Mouse (Mus musculus) heart, embryonic 11.5 days (tissue): Measurements from ENCODE around the gene Tead2. TPM values are rescaled to one million over a fixed set of nuclear protein-coding genes. Genes with fewer than 3 reads are reported as not detected.

Source experiments
- ATAC-seq: fragments of 200-750 bp; cut with Nextera tagmentation; replicated peaks from 2 replicates; pipeline ENCODE4 v1.8.0; 2017; ENCODE audit warnings: moderate library complexity; ENCODE audit not compliant: insufficient number of reproducible peaks, low FRiP score, low TSS enrichment
- H3K27ac ChIP-seq: fragments of 300-500 bp; sonication (generic); 2 replicates; pipeline ENCODE4 v1.5.1; 2014; ENCODE audit warnings: mild to moderate bottlenecking, low read depth, low read length
- H3K27me3 ChIP-seq: fragments of 300-500 bp; sonication (generic); 2 replicates; pipeline ENCODE4 v1.6.1; 2014; ENCODE audit warnings: mild to moderate bottlenecking, low read length, mixed read lengths; ENCODE audit not compliant: control insufficient read depth, insufficient read depth
- H3K36me3 ChIP-seq: fragments of 300-500 bp; sonication (generic); 2 replicates; pipeline ENCODE4 v1.6.1; 2014; ENCODE audit warnings: mild to moderate bottlenecking, low read length, moderate library complexity, mixed read lengths; ENCODE audit not compliant: control insufficient read depth, insufficient read depth
- H3K4me1 ChIP-seq: fragments of 300-500 bp; sonication (generic); 2 replicates; pipeline ENCODE4 v1.6.1; 2014; ENCODE audit warnings: low read length; ENCODE audit not compliant: control insufficient read depth, insufficient read depth
- H3K4me2 ChIP-seq: fragments of 300-500 bp; sonication (generic); 2 replicates; pipeline ENCODE4 v1.6.1; 2014; ENCODE audit warnings: mild to moderate bottlenecking, moderate library complexity
- H3K4me3 ChIP-seq: fragments of 300-500 bp; sonication (generic); 2 replicates; pipeline ENCODE4 v1.5.1; 2014; ENCODE audit warnings: low read depth, low read length
- H3K9ac ChIP-seq: fragments of 300-500 bp; sonication (generic); 2 replicates; pipeline ENCODE4 v1.6.1; 2014; ENCODE audit warnings: mild to moderate bottlenecking, low read depth, low read length, moderate library complexity
- H3K9me3 ChIP-seq: fragments of 300-500 bp; sonication (generic); replicated peaks from 2 replicates; pipeline ENCODE4 v1.6.1; 2016; ENCODE audit warnings: low read length; ENCODE audit not compliant: control insufficient read depth
- WGBS: fragments of 180-500 bp; shearing (Covaris S2); extraction: QIAGEN DNeasy Blood & Tissue Kit; methylation state at CpG from one replicate; pipeline ENCODE4 v1.1.7; 2014; ENCODE audit not compliant: insufficient replicate concordance; 5-methylcytosine and 5-hydroxymethylcytosine counted together
- polyA plus RNA-seq: library from polyadenylated mRNA; unstranded; fragments of >200 nt; fragmentation: Nextera tagmentation; extraction: Ambion mirVana; gene quantifications from 2 replicates; pipeline ENCODE4 v1.2.1, GENCODE M21; 2014

Tead2 gene
- polyA plus RNA-seq, 1 experiment from 2014 or later = 129 TPM

DNA sequence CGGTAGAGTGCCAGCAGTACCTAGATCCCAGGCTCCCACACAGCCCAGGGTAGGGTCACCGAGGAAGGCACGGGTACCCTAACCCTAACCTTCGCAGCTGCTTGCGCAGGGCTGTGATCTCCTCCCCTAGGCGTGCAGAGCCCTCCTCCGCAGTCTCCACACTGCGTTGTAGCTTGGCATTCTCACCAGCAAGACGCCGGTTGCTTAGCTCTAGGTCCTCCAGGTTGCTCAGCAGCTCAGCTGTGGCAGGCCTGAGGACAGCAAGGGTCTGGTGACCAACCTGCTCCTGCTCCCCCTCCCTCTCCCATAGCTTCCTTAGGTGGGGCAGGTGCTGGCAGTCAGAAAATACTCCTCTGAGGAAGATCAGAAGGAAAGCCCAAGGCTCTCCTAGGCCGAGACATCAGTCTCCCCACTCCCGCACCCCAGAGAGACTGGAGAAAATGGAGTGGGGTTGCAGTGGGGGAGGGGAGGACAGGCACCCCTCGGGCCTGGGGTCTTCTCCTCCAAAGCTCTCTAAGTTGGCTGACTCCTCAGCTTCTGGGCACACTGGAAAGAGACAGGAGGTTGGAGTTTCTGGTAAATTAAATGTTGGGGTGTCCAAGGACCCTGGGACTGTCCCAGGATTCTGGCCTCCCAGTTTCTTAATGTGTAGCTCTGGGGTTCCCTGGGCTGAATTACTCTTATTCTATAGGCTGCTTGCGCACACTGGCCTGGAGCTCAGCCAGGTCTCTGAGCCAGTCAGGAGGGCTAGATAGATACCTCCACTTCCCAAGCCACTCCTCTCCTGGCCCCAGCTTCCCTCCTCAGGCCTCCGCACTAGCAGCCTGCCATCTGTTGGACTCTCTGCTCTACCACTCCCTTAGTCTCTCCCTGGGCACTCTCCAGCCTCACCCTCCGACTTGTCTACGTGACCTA, 21.4 kb upstream of the Tead2 start:
- H3K4me3 ChIP-seq = no peak overlapping the region
- peaks cover 26% of the 10 kb centered on the region for H3K27me3 ChIP-seq
- no peak overlapping the region for H3K4me2 ChIP-seq
- ATAC-seq = no peak
- H3K9me3 ChIP-seq = no peaks in the 10 kb centered on the region
- 71% methylated on average over 17 of the region's 17 CpGs for WGBS
- no peak overlapping the region for H3K27ac ChIP-seq
- no peaks in the 10 kb centered on the region for H3K36me3 ChIP-seq
- H3K9ac ChIP-seq = no peak overlapping the region
- peaks cover 13% of the 10 kb centered on the region for H3K4me1 ChIP-seq

DNA sequence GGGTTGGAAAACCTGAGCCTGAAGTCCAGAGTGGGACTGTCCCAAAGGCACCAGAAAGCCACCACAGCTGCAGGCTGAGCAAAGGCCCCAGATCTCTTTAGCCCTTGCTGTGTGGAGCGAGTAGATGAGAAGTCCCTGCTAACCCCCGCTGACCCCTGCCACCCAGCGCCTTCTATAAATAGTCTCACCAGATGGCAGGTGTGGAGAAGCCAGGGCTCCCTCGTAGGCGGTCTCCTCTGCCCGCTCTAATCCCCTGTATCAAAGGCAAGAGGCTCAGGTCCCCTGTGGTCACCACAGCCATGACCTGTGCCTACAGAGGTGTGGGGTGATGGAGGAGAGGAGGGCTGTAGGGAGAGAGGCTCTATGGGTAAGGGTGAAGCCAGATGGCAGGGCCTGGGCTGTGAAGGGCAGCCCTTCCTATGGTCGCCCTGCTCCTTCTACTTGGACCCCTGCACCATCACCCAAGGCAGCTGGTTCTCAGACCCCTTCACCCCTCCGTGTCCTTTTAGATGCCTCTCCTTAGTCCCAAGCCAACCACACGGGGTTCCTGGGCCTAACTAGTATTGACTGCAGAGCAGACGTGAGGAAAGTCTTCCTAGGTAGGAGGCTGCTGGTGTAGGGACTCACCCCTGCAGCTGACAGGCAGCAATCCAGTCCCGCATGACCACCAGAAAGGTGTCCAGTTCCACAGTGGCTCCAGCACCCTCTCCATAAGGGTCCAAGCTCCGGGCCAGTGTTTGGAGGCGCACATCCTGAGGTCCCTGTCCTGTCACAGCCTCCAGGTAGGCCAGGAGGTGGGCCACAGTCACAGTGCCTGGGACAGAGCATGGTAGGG, 20.0 kb upstream of the Tead2 start:
- Histone ChIP-seq H3K9me3 (no peaks in the 10 kb centered on the region), H3K9ac (no peak overlapping the region), H3K27ac (no peak overlapping the region), H3K36me3 (no peaks in the 10 kb centered on the region), H3K4me1 (peaks cover 13% of the 10 kb centered on the region), H3K27me3 (peaks cover 21% of the 10 kb centered on the region), H3K4me3 (no peak overlapping the region), H3K4me2 (no peak overlapping the region)
- ATAC-seq = no peak
- WGBS = 52% methylated on average over 13 of the region's 13 CpGs

DNA sequence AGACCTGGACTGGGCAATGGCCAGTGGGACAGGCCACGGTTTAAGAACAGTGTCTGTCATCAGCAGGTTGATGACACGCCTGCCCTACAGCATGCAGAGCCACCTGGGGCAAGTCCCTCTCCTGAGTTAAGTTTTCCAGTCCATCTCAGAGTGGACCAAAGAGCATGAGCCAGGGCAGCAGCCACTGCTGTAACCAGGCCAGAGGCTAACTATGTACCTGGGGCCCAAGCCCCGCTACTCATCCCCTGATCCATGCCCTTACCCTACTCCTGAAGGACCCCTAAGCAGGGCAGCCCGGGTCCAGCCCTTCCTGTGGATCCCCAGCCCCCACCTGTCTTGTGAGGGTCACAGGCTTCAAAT, 19.4 kb upstream of the Tead2 start:
- Histone ChIP-seq H3K27ac (no peak overlapping the region), H3K4me2 (no peak overlapping the region), H3K36me3 (no peaks in the 10 kb centered on the region), H3K4me3 (no peak overlapping the region), H3K9ac (no peak overlapping the region), H3K27me3 (peaks cover 21% of the 10 kb centered on the region), H3K4me1 (peaks cover 13% of the 10 kb centered on the region), H3K9me3 (no peaks in the 10 kb centered on the region)
- 71% methylated on average over 4 of the region's 4 CpGs for WGBS
- ATAC-seq = no peak

DNA sequence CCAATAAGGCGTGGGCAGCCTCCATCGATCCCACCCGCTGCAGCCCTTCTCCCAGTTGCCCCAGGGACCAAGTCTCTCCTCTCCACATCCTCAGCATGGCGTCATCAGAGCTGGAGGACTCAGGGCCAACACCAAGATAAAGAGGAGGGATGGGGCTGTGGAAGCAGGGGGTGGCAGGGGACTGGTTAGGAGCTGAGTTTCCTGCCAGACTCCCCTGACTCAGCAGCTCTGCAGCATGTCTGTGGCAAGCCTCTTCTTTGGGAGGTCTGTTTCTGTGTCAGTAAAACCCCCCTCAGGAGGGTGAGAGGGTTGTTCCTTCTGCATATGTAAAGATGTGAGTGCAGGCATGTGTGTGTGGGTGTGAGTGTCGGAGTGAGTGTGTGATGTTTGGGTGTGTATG, 18.6 kb upstream of the Tead2 start:
- H3K9ac ChIP-seq = no peak overlapping the region

DNA sequence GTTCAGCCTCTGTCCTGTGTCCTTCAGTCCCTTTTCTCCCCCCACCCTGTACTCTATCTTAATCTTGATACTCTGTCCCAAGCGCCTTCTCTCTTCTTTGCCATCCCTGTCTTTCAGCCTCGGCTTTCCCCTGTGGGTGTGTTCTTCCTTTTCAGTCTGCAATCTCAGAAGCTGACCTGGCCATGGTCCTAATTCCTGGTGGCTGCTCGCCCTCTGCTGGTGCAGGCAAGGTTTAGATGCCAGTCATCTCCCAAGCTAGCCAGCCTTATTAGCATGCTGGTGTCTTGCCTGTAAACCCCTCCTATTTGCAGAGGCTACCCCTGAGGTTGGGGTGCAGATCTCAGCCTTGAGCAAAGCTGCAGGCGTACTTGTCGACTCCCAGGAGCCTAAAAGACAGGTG, 17.1 kb upstream of the Tead2 start:
- Histone ChIP-seq H3K9me3 (no peaks in the 10 kb centered on the region), H3K4me1 (peaks cover 12% of the 10 kb centered on the region), H3K27ac (no peak overlapping the region), H3K9ac (no peak overlapping the region), H3K27me3 (peaks cover 14% of the 10 kb centered on the region), H3K4me2 (no peak overlapping the region), H3K4me3 (no peak overlapping the region), H3K36me3 (no peaks in the 10 kb centered on the region)
- WGBS = 9% methylated on average over 5 of the region's 5 CpGs
- ATAC-seq = no peak

More for the DNA sequence above, 18.6 kb upstream of the Tead2 start:
- Histone ChIP-seq H3K9me3 (no peaks in the 10 kb centered on the region), H3K4me3 (no peak overlapping the region), H3K27ac (no peak overlapping the region), H3K27me3 (peaks cover 21% of the 10 kb centered on the region), H3K4me2 (no peak overlapping the region), H3K36me3 (no peaks in the 10 kb centered on the region), H3K4me1 (peaks cover 8% of the 10 kb centered on the region)
- ATAC-seq = no peak
- WGBS = 57% methylated on average over 5 of the region's 5 CpGs

DNA sequence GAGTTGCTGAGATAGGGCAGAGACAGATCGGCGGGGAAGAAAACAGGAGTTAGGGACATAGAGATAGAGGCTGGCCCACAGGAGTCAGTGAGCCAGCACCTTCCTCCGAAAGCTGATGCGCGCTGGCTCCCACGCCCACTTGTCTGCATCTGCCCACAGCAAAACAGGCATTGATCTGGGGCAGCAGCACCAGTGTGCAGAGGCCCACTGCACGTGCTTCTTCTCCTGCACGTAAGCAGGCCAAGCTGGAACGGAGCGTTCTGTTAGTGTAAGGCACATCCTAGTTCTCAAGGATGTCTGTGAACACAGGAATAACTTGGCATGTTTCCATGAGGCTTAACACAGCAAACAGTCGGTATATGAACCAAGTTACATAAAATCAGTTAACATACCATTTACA, 16.6 kb upstream of the Tead2 start:
- WGBS = 71% methylated on average over 11 of the region's 11 CpGs
- Histone ChIP-seq H3K36me3 (no peaks in the 10 kb centered on the region), H3K9me3 (no peaks in the 10 kb centered on the region), H3K4me3 (no peak overlapping the region), H3K4me2 (no peak overlapping the region), H3K27ac (no peak overlapping the region), H3K27me3 (peaks cover 11% of the 10 kb centered on the region), H3K4me1 (peaks cover 12% of the 10 kb centered on the region), H3K9ac (no peak overlapping the region)
- ATAC-seq = no peak

DNA sequence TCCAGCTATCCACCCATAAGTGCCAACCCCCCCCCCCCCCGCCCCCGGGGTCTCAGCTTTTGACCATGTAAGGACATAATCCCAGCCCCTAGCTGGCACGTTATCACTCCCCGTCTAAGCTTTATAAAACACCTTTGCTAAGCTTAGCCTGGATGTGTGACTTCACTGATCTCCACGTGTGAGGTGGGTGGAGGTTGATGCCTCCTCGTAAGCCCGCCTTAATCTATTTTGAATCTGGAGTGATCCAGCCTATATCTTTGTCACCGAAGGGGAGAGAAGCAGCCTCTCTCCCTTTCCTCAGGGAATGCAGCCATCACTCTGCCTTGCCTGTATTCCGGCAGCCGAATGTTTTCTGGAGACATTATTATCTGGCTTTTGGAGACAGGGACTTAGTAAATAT, 12.9 kb upstream of the Tead2 start:
- Histone ChIP-seq H3K4me2 (no peak overlapping the region), H3K9ac (no peak overlapping the region), H3K36me3 (no peaks in the 10 kb centered on the region), H3K4me3 (no peak overlapping the region), H3K4me1 (0 out of 2 replicates have a peak, but pooled peaks cover 6% of the 10 kb centered on the region), H3K9me3 (no peaks in the 10 kb centered on the region), H3K27me3 (0 out of 2 replicates have a peak, but pooled peaks cover 4% of the 10 kb centered on the region), H3K27ac (0 out of 2 replicates have a peak overlapping the region, but pooled peaks have one; percentile 29)
- WGBS = 23% methylated on average over 10 of the region's 10 CpGs
- ATAC-seq = no peak

DNA sequence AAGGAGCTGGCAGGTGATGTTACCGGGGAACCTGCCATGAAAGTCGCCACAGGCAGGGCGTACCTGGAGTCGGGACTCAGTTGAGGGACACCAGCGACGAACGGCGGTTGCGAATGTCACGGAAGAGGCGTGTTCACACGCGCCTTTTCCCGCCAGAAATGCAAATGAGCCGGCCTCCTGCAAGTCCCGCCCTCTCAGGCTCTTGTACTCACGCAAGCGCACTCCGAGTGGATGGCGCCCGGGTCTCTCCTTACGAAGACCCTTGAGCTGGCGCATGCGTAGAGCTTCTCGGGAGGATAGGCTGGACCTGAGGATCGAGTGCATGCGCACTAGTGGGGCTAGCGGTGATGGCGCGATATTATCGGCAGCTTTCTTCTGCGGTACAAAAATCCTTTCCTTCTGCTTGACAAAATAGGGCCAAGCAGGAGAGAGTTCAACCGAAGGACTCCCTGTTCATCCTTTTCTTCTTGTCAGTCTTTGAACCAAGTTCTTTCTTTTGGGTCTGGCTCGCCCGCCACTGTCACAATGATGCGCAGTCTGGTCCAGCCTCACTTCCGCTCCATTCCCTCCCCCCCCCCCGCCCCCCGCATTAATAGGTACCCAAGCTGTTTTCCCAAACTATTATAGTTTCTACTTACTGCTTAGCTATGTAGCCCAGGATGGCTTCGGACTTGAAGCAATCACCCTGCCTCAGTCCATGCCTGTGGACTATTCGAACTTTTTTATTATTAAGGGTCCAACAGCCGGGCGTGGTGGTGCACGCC, 11.0 kb upstream of the Tead2 start, which contains the start of gene Ccdc155:
TSS of gene Ccdc155 (minus strand) at position 513 of the 764 bp plus-strand sequence.
- 8% methylated on average over 44 of the region's 44 CpGs for WGBS
- H3K9ac ChIP-seq = 0 out of 2 replicates have a peak within 1 kb of the TSS, but pooled peaks have one; percentile 44
- no peak within 1 kb of the TSS for H3K27ac ChIP-seq
- H3K27me3 ChIP-seq = 0 out of 2 replicates have a peak, but pooled peaks cover 4% of the 10 kb centered on the region
- H3K4me3 ChIP-seq = peak within 1 kb of the TSS; percentile 43
- peak; percentile 86; the same call in 1 of the 2 replicates for ATAC-seq
- H3K4me1 ChIP-seq = 0 out of 2 replicates have a peak, but pooled peaks cover 6% of the 10 kb centered on the region
- H3K36me3 ChIP-seq = no peaks in the 10 kb centered on the region
- H3K9me3 ChIP-seq = no peaks in the 10 kb centered on the region
- peak within 1 kb of the TSS; percentile 65 for H3K4me2 ChIP-seq
